Mouse (Mus musculus) left cerebral cortex, adult 6 months (tissue): ENCODE measurements around the gene Slc38a11. TPM values are rescaled to one million over a fixed set of nuclear protein-coding genes. Genes with fewer than 3 reads are reported as not detected.

Experiments used
- long read RNA-seq, 2 experiments: library from polyadenylated mRNA; unstranded; transcript quantifications; one replicate each; pipeline ENCODE4 v2.0.0; 2019 to 2020
- polyA plus RNA-seq: library from polyadenylated mRNA; unstranded; fragments of <200 nt; fragmentation: Nextera tagmentation; gene quantifications from 2 replicates; pipeline ENCODE4 v1.2.3, GENCODE M21; 2021

Slc38a11 gene
- 0.88 and 2.6 TPM in 2 replicates for polyA plus RNA-seq
- long read RNA-seq, experiment 1 = 0 reads
- long read RNA-seq, experiment 2, partial matches to known transcripts = 0 of 2 reads
- long read RNA-seq, experiment 2, other reads (novel, unspliced or antisense) = 1 of 2 reads

GRCm38 (mm10) chr2:65363828-65364497 is at the start of gene Slc38a11:
Gene Slc38a11 (minus strand): TSS chr2:65364034.

Other genes starting within 250 kb of the Slc38a11 start
- gene Cobll1, start 124.6 kb downstream of the Slc38a11 start, polyA plus RNA-seq = 1.1 and 3.1 TPM in 2 replicates
- gene Scn3a, start 203.6 kb upstream of the Slc38a11 start, polyA plus RNA-seq = 4.0 and 6.7 TPM in 2 replicates